Mouse (Mus musculus) limb, embryonic 11.5 days (tissue): ENCODE results near the gene Slc6a16. TPM values are rescaled to one million over a fixed set of nuclear protein-coding genes. Genes with fewer than 3 reads are reported as not detected.

Source experiments
- ATAC-seq: fragments of 200-750 bp; cut with Nextera tagmentation; 2 replicates; pipeline ENCODE4 v1.8.0; 2017; ENCODE audit warnings: low read depth; ENCODE audit not compliant: insufficient number of reproducible peaks, low FRiP score, low TSS enrichment
- DNase-seq: peaks from one replicate; pipeline ENCODE4 v3.0.0-alpha.2; 2015; ENCODE audit warnings: low spot score
- H3K27ac ChIP-seq: fragments of 300-500 bp; sonication (generic); replicated peaks from 2 replicates; pipeline ENCODE4 v1.5.1; 2014; ENCODE audit warnings: low read depth, mild to moderate bottlenecking, low read length
- H3K27me3 ChIP-seq: fragments of 300-500 bp; sonication (generic); 2 replicates; pipeline ENCODE4 v1.6.1; 2014; ENCODE audit warnings: mild to moderate bottlenecking, low read length, mixed read lengths; ENCODE audit not compliant: control insufficient read depth, insufficient read depth
- H3K36me3 ChIP-seq: fragments of 300-500 bp; sonication (generic); 2 replicates; pipeline ENCODE4 v1.6.1; 2014; ENCODE audit warnings: mild to moderate bottlenecking, low read length, moderate library complexity, mixed read lengths; ENCODE audit not compliant: control insufficient read depth, insufficient read depth
- H3K4me1 ChIP-seq: fragments of 300-500 bp; sonication (generic); 2 replicates; pipeline ENCODE4 v1.6.1; 2014; ENCODE audit warnings: low read length, mixed read lengths; ENCODE audit not compliant: control insufficient read depth, insufficient read depth
- H3K4me2 ChIP-seq: fragments of 300-500 bp; sonication (generic); 2 replicates; pipeline ENCODE4 v1.6.1; 2014; ENCODE audit warnings: low read depth, mild to moderate bottlenecking, moderate library complexity; ENCODE audit not compliant: severe bottlenecking
- H3K4me3 ChIP-seq: fragments of 300-500 bp; sonication (generic); 2 replicates; pipeline ENCODE4 v1.5.1; 2014; ENCODE audit warnings: low read depth, low read length
- H3K9ac ChIP-seq: fragments of 300-500 bp; sonication (generic); 2 replicates; pipeline ENCODE4 v1.6.1; 2014; ENCODE audit warnings: mild to moderate bottlenecking, low read length
- H3K9me3 ChIP-seq: fragments of 300-500 bp; sonication (generic); 2 replicates; pipeline ENCODE4 v1.6.1; 2016; ENCODE audit warnings: low read length; ENCODE audit not compliant: control insufficient read depth
- WGBS: fragments of 180-500 bp; shearing (Covaris S2); extraction: QIAGEN DNeasy Blood & Tissue Kit; methylation state at CpG from one replicate; pipeline ENCODE4 v1.1.7; 2014; 5-methylcytosine and 5-hydroxymethylcytosine counted together
- polyA plus RNA-seq: library from polyadenylated mRNA; unstranded; fragments of >200 nt; fragmentation: Nextera tagmentation; extraction: Ambion mirVana; gene quantifications from 2 replicates; pipeline ENCODE4 v1.2.1, GENCODE M21; 2014

Slc6a16 gene
- polyA plus RNA-seq, 1 experiment from 2014 or later = 0.36 TPM

GRCm38 (mm10) chr7:45196176-45196535 lies 44.7 kb upstream of the Slc6a16 start:
- ATAC-seq = no peak
- no peak for DNase-seq
- no peak overlapping the region for H3K9ac ChIP-seq
- H3K9me3 ChIP-seq = no peaks in the 10 kb centered on the region; the same call in 1 of the 2 replicates
- no peak overlapping the region for H3K4me2 ChIP-seq
- peaks cover 15% of the 10 kb centered on the region for H3K4me1 ChIP-seq
- no peak overlapping the region for H3K27ac ChIP-seq
- 84% methylated on average over 4 of the region's 4 CpGs for WGBS
- no peaks in the 10 kb centered on the region for H3K27me3 ChIP-seq
- no peak overlapping the region for H3K4me3 ChIP-seq
- H3K36me3 ChIP-seq = no peaks in the 10 kb centered on the region

GRCm38 (mm10) chr7:45196994-45197393 lies 43.9 kb upstream of the Slc6a16 start:
- 68% methylated on average over 5 of the region's 5 CpGs for WGBS
- no peak overlapping the region for H3K4me3 ChIP-seq
- DNase-seq (no peak), ATAC-seq (no peak)
- peaks cover 10% of the 10 kb centered on the region for H3K4me1 ChIP-seq
- no peak overlapping the region for H3K27ac ChIP-seq
- no peaks in the 10 kb centered on the region; the same call in 1 of the 2 replicates for H3K9me3 ChIP-seq
- no peak overlapping the region for H3K9ac ChIP-seq
- no peak overlapping the region for H3K4me2 ChIP-seq
- H3K36me3 ChIP-seq = no peaks in the 10 kb centered on the region
- no peaks in the 10 kb centered on the region for H3K27me3 ChIP-seq

- Histone ChIP-seq H3K36me3 (no peaks in the 10 kb centered on the region), H3K27ac (no peak overlapping the region), H3K27me3 (no peaks in the 10 kb centered on the region), H3K9me3 (no peaks in the 10 kb centered on the region; the same call in 1 of the 2 replicates), H3K4me1 (peaks cover 4% of the 10 kb centered on the region; the same call in 1 of the 2 replicates), H3K9ac (no peak overlapping the region), H3K4me3 (no peak overlapping the region), H3K4me2 (no peak overlapping the region)
- 0 out of 2 replicates have a peak, but pooled peaks have one; percentile 6 for ATAC-seq
- DNase-seq = peak; percentile 83
- WGBS = 14% methylated on average over 5 of the region's 5 CpGs
These were observed 42.5 kb upstream of the Slc6a16 start for GRCm38 (mm10) chr7:45198435-45198834.

GRCm38 (mm10) chr7:45198961-45199360 lies 41.9 kb upstream of the Slc6a16 start:
- no peak overlapping the region for H3K4me2 ChIP-seq
- DNase-seq (no peak), ATAC-seq (no peak)
- H3K27me3 ChIP-seq = no peaks in the 10 kb centered on the region
- no peak overlapping the region for H3K27ac ChIP-seq
- 85% methylated on average over 11 of the region's 11 CpGs for WGBS
- no peak overlapping the region for H3K4me3 ChIP-seq
- H3K9ac ChIP-seq = no peak overlapping the region
- H3K4me1 ChIP-seq = peaks cover 4% of the 10 kb centered on the region; the same call in 1 of the 2 replicates
- H3K9me3 ChIP-seq = no peaks in the 10 kb centered on the region; the same call in 1 of the 2 replicates
- H3K36me3 ChIP-seq = no peaks in the 10 kb centered on the region

GRCm38 (mm10) chr7:45202654-45203053 lies 38.2 kb upstream of the Slc6a16 start:
- H3K9ac ChIP-seq = no peak overlapping the region
- ATAC-seq (no peak), DNase-seq (no peak)
- no peak overlapping the region for H3K4me3 ChIP-seq
- no peak overlapping the region for H3K4me2 ChIP-seq
- no peak overlapping the region for H3K27ac ChIP-seq
- 50% methylated on average over 9 of the region's 10 CpGs for WGBS
- no peaks in the 10 kb centered on the region; the same call in 1 of the 2 replicates for H3K9me3 ChIP-seq
- H3K4me1 ChIP-seq = no peaks in the 10 kb centered on the region
- H3K27me3 ChIP-seq = no peaks in the 10 kb centered on the region
- H3K36me3 ChIP-seq = no peaks in the 10 kb centered on the region

GRCm38 (mm10) chr7:45204380-45205143 lies 36.3 kb upstream of the Slc6a16 start, which contains the start of gene Ccdc155:
Gene Ccdc155, minus strand, starts transcription at chr7:45204892.
- Histone ChIP-seq H3K9me3 (no peaks in the 10 kb centered on the region; the same call in 1 of the 2 replicates), H3K27me3 (no peaks in the 10 kb centered on the region), H3K9ac (peak within 1 kb of the TSS; percentile 55; the same call in 1 of the 2 replicates), H3K4me2 (peak within 1 kb of the TSS; percentile 44), H3K4me1 (no peaks in the 10 kb centered on the region), H3K4me3 (peak within 1 kb of the TSS; percentile 35), H3K36me3 (no peaks in the 10 kb centered on the region), H3K27ac (no peak within 1 kb of the TSS)
- WGBS = 10% methylated on average over 44 of the region's 44 CpGs
- DNase-seq (peak; percentile 99), ATAC-seq (peak; percentile 96)

GRCm38 (mm10) chr7:45208260-45208659 lies 32.6 kb upstream of the Slc6a16 start:
- no peak for DNase-seq
- Histone ChIP-seq H3K4me2 (no peak overlapping the region), H3K9me3 (no peaks in the 10 kb centered on the region; the same call in 1 of the 2 replicates), H3K9ac (no peak overlapping the region), H3K27ac (no peak overlapping the region), H3K27me3 (peaks cover 27% of the 10 kb centered on the region), H3K4me3 (no peak overlapping the region), H3K36me3 (no peaks in the 10 kb centered on the region), H3K4me1 (peaks cover 4% of the 10 kb centered on the region; the same call in 1 of the 2 replicates)
- 75% methylated on average over 6 of the region's 6 CpGs for WGBS
- no peak for ATAC-seq

GRCm38 (mm10) chr7:45211070-45211469 lies 29.8 kb upstream of the Slc6a16 start:
- H3K27me3 ChIP-seq = peaks cover 27% of the 10 kb centered on the region
- H3K27ac ChIP-seq = no peak overlapping the region
- H3K36me3 ChIP-seq = no peaks in the 10 kb centered on the region
- WGBS = 73% methylated on average over 10 of the region's 10 CpGs
- H3K9me3 ChIP-seq = no peaks in the 10 kb centered on the region; the same call in 1 of the 2 replicates
- no peak overlapping the region for H3K4me2 ChIP-seq
- H3K9ac ChIP-seq = no peak overlapping the region
- H3K4me3 ChIP-seq = no peak overlapping the region
- peaks cover 4% of the 10 kb centered on the region; the same call in 1 of the 2 replicates for H3K4me1 ChIP-seq
- no peak for DNase-seq
- ATAC-seq = no peak
